Mouse (Mus musculus) layer of hippocampus, adult 11-12 months (tissue): ENCODE results near the gene Tedc1.
A peak's percentile ranks its signal among the peaks of the same experiment; 100 is the strongest.

ENCODE experiments used
- DNase-seq: peaks from one replicate; pipeline ENCODE4 v3.0.0; 2022; ENCODE audit warnings: low spot score

Gene Tedc1

DNA sequence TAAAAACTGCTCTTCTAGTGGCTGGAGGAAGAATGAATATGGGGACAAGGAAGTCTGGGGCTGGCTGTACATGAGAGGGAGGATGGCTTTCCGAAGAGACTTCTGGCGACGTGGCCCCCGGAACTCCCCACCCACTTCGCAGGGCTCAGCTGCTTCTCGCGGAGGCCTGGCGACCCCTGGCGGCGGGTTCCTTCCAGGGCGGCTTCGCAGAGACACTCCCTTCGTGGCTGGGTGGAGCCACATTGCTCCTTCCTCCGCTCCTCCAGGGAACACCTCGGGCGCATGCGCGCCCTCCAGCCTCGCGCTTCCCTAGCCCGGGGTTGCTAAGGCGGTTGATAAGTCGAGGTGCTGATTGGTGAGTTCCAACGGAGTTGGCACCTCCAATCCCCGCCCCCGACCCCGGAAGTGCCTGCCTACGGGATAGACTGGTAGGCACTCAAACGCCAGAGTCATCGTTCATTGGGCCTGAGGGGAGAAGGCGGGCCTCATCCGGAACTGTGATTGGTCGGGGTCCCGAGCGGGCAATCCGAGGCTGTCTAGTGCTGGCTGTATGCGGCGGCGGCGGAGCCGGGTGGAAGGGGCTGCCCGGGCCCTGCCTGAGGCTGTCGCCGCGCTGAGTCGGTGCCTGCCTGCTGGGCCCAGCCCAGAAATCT lies at the start of gene Tedc1:
Gene Tedc1, plus strand, starts transcription at position 535 of the 653 bp plus-strand sequence.
- DNase-seq, result peak; percentile 99

GRCm38 (mm10) chr12:113107431-113108124 lies 48.6 kb upstream of the Tedc1 start:
- no peak for DNase-seq

GRCm38 (mm10) chr12:113108528-113109283 lies 47.5 kb upstream of the Tedc1 start:
- no peak for DNase-seq

GRCm38 (mm10) chr12:113109801-113110200 lies 46.4 kb upstream of the Tedc1 start:
- DNase-seq, result no peak

GRCm38 (mm10) chr12:113114141-113114540 lies 42.1 kb upstream of the Tedc1 start:
- DNase-seq, result no peak

DNA sequence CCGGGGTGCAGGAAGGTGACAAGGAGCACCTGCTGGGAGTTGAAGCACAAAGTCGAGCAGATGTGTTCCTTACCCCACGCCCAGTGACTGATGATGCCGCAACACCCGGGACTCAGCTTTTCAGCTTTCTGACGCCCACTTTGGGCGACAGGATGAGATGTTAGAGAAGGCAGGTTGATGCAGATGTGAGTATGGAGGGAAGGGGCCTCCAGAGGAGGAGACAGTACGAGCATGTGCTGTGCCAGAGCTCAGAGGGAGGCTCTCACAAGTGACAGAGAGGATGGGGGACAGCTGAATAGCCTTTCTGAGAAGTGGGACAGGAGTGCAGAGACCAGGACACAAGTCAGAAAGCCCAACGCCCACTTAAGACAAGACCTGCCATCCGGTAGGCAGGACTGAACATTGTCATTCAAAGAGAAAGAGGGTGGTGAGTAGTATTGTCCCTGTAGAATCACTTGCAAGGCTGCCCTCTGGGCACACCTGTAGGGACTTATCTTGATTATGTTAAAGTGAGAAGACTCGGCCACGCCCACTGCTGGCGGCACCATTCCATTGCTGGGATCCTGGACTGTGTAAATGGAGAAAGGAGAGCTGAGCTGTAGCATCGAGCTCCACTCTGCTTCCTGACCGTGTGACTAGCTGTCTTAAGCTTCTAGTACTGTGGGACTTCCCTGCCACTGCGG lies 41.2 kb upstream of the Tedc1 start:
- no peak for DNase-seq

DNA sequence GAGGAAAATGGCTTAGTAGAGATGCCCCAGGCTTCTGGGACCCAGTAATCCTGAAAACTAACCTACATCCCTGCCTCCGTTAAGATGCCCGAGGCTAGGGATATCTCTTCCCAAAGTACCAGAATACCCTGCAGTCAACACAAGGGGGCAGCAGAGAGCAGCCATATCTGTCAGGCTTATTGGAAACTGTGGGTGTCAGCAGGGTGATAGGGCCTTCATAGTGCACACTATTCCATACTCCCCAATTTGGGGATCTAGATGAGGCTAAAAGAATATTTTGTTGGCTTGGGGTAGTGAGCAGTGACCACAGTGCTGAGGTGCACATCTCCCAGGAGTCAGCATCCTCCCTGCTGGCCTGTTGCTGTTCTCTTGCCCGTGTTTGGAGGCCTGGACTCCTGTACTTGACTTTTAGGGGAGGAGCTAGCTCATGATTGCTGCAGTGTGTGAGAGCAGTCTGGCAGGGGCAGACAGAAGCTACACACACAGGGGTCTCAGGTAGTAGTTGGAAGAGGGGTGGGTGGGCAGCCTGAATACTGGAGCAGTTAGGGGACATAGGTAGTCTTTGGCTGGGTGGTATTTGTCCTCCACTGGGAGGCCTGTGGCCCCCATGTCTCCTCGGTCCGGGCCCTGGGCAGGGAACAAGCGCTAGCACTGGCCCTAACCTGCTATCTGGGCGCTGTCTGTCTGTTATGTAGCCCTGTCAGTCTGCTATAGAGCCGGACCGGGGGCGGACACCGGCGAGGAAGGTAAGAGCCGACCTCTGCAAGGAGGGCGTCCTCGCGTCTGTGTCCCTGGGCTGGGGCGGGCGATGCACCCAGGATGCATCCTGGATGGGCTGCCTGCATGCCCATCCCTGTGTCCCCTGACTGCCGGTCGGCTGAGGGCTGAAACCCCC lies 36.5 kb upstream of the Tedc1 start:
- DNase-seq, result peak; percentile 87

GRCm38 (mm10) chr12:113124726-113125125 lies 31.5 kb upstream of the Tedc1 start:
- DNase-seq, result no peak

DNA sequence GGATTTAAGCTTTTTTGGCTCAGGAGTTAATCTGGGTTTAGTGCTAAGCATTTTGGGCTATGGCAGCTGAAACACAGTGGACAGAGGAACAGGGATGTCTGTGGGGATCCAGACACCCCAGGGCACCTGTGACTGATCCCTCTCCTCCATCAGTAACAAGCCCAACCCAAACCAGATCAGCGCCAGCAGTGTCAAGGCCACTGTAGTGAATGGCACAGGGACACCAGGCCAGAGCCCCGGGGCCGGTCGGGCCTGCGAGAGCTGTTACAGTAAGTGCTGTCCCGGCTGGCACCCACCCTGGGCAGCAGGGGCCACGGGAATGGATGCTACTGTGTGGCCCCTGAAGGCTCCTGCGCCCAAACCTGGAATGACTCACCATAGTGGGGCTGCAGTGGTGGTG lies 25.5 kb upstream of the Tedc1 start:
- DNase-seq, result no peak

DNA sequence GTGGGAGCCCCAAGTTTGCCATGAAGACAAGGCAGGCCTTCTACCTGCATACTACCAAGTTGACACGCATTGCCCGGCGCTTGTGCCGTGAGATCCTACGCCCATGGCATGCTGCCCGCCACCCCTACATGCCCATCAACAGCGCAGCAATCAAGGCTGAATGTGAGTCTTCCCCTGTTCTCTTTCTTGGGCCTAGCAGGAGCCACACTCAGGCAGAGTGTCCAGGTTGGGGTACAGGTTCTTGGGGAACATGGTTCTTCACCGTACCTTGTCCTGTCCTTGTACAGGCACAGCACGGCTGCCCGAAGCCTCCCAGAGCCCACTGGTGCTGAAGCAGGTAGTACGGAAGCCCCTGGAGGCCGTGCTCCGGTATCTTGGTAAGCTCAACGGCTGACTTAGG lies 24.6 kb upstream of the Tedc1 start:
- no peak for DNase-seq

DNA sequence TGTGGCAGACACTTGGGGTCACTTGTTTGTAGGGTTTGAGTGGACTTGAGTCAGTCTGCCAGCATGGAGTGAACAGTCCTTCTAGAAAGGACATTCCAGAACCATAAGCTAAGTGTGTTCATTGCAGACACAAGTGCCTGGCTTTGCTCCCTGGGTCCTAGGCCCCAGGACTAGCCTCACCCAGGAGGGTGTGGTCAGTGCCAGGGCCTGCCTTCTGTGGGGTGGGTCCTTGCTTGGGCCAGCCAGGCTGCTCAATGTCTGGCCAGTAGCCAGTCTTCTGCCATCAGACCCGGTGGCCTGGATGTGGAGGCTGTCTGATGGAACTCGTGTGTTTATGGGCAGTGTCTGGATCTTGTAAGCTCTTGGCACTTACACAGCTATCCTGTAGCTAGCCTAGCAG lies 23.7 kb upstream of the Tedc1 start:
- no peak for DNase-seq

DNA sequence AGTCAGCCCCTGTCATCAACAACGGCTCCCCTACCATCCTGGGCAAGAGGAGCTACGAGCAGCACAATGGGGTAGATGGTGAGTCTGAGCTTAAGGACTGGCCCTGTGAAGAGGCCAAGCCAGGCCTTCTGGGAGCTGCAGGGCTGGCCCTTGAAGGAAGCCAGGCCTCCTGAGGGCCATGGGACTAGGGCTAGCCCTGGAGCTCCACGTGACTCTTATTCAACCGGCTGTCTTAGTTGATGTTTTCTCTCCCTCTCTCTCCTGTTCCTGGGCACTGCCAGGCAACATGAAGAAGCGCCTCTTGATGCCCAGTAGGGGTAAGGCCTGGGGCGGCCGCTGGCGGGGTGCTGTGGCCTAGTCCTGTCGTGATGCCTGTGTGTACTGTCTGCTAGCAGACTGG lies 23.0 kb upstream of the Tedc1 start:
- DNase-seq, result no peak

DNA sequence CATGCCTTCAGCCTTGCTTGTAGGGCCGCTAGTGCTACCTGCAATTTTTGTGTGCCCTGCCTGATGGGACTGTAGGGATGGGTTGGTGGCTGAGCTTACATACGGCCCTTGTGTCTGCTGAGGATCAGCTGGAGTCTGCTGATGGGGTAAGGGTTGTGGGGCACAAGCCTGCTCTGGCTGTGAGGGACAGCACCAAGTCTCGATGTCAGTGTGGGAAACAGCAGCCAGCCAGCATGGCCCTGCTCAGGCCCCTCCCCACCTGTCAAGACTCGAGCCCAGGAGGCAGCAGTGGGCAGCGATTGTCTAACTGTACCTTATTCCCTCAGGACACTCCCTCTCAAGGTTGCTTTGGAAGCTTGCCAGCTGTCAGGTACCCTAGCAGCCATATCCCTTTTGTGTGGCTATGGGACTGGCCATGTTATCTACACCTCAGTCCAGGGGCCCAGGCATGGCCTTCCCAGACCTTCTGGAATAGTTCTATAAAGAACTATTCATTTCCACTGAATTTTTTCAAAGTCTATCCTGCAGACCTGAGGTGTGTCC lies 22.3 kb upstream of the Tedc1 start:
- no peak for DNase-seq

- no peak for DNase-seq
Measured at GRCm38 (mm10) chr12:113134502-113134901, 21.7 kb upstream of the Tedc1 start.

DNA sequence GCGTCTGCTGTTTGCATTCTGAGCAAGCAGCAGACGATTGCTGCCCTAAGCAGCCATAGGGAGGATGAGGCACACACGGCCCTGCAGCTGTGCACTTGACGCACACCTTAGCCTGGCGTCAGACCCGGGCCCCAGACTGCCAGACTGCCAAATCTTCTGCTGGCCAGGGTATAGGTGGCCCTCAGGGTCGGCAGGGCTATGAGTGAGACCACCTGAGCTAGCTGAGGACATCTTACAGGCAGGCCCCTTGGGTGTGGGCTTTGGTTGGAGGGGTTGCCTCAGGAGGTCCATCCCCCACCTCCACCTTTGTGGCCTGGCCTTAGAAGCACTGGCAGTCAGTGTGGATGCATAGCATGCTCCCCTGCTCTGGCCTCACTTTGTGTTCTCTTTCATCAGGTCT lies 20.8 kb upstream of the Tedc1 start:
- no peak for DNase-seq

DNA sequence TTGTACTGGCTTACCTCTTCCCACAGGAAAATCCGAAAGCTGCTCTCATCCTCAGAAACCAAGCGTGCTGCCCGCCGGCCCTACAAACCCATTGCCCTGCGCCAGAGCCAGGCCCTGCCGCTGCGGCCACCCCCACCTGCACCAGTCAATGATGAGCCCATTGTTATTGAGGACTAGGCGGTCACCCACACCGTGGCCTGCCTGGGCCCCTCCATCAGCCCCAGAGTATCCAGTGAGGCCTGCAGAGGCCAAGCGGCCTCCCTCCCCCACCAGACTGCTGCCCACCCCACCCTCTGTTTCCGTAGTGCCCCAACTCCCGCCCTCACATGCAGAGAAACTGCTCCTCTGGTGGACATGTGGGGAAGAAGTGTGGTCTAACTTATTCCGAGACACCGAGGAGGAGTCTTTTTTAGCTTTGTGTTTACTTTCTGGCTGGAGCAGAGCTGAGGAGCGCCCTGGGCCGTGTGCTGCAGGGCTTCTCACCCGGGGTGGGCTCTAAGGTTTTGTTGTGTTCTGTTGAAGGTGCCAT lies 19.7 kb upstream of the Tedc1 start:
- DNase-seq, result no peak

DNA sequence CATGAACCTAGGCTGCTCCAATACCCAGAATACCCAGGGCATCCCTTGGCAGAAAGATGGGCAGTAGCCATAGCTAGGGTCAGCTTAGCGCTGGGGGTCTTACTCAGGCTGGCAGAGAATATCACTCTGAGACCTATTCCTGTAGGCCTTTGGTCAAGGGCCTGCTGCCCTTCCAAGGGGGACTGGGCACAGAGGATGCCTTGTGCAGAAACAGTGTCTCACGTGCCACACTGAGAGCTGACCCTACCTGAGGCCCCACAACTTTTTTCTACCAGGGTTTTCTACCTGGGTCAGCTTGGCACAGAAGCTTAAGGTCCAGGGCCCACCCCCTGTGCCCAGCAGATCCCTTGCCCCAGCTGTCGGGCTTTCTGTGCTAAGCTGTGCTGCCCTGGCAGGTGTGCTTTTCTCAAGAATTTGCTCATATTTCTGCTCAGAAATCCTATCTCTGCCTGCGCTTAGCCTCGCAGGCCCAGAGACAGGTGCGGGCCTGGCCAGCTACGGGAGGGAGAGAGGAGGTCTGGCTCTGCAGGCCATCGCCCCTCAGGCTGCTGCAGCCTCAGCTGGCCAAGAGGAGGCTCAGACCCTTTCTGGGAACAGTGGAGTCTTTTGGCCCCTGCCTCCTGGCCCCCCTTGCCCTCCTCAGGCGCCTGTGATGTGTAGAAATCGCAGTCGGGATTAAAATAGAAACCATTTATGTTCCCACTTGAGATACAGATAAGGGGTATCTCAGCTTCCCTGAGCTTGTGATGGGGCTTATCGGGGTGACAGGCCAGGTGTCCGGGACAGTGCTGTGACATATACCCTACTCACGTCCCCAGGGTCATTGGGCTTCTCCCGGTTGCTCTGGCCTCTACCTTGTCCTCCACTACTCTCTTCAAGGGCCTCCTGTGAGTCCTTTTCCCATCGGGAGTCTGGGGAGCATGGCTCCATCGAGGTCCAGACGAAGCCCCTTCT lies 18.7 kb upstream of the Tedc1 start:
- no peak for DNase-seq

DNA sequence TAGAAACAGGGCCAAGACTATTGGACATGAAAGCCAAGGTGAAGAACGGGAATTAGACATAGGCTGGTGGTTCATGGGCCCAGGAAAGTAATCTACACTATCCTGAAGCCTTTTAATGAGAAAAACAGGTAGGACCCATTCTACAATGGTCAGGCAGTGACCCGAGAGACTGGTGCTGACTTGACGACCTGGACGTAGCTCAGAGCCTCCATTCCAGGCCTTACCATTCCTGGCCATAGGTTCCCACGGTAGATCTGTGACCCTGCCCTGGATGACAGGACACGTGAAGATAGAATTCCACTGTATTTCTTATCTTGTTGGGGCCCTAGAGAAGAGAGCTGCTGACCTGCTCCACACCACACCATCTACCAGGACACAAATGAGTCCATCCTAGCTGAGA lies 17.9 kb upstream of the Tedc1 start:
- no peak for DNase-seq

DNA sequence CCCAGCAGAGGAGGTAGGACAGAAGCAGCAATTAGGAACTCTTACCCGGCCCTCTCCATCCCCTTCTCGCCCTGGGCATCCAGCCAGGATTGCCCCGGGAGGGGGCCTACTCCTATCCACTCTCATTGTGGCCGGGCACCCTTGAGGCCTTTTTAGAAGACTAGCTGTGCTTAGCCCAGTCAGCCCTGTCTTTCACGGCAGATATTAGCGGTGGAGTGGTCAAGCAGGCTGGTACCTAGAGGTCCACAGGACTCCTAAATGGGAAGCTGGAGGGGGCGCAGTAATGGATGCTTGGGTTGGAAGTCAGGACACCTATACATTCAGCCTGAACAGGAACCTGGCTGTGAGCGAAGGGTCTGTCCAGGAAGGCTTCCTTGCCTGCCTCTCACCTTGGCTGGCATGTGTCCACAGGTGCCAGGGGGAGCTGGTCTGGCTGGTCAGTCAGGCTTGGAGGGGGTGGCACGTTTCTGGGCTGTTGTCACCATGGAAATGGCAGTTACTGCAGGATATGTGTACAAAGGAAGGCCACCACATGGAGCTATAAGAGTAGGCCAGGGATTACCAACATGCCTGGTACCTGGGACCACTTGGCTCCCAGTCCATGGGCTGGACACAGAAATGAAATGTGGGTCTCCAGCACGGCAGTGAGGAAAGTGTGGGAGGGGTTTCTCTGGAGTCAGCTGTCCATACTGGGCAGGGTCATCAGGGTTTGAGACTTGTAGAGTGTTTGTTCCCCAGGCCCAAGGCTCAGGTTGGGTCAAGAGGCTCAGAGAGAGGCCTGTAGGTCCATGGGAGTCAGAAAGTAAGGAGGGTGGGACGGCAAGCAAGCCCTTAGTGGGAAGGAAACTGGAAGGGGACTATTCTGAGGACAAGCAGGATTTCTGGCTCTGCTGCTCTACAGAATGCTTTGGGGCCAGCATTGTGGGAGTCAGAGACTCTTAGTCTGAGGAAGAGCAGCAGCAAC lies 17.0 kb upstream of the Tedc1 start:
- no peak for DNase-seq
